Mouse (Mus musculus) stomach, postnatal 0 days (tissue): ENCODE results near the gene Rgs12. TPM values are rescaled to one million over a fixed set of nuclear protein-coding genes. Genes with fewer than 3 reads are reported as not detected.

ENCODE experiments used
- ATAC-seq: fragments of 200-750 bp; cut with Nextera tagmentation; 2 replicates; pipeline ENCODE4 v1.8.0; 2017; ENCODE audit not compliant: low FRiP score, low TSS enrichment
- DNase-seq: peaks from one replicate; pipeline ENCODE4 v3.0.0-alpha.2; 2016; ENCODE audit warnings: low spot score
- H3K27ac ChIP-seq: fragments of 300-500 bp; sonication (generic); replicated peaks from 2 replicates; pipeline ENCODE4 v1.5.1; 2014; ENCODE audit warnings: mild to moderate bottlenecking, control low read depth
- H3K27me3 ChIP-seq: fragments of 300-500 bp; sonication (generic); 2 replicates; pipeline ENCODE4 v1.6.1; 2014; ENCODE audit warnings: low read length; ENCODE audit not compliant: control insufficient read depth, insufficient read depth
- H3K36me3 ChIP-seq: fragments of 300-500 bp; sonication (generic); 2 replicates; pipeline ENCODE4 v1.6.1; 2014; ENCODE audit warnings: low read length, mixed read lengths; ENCODE audit not compliant: control insufficient read depth, insufficient read depth
- H3K4me1 ChIP-seq: fragments of 300-500 bp; sonication (generic); replicated peaks from 2 replicates; pipeline ENCODE4 v1.6.1; 2014; ENCODE audit warnings: antibody characterized with exemption; ENCODE audit not compliant: control insufficient read depth, insufficient read depth
- H3K4me2 ChIP-seq: fragments of 300-500 bp; sonication (generic); replicated peaks from 2 replicates; pipeline ENCODE4 v1.6.1; 2014; ENCODE audit warnings: low read depth, mild to moderate bottlenecking, control low read depth, moderate library complexity
- H3K4me3 ChIP-seq: fragments of 300-500 bp; sonication (generic); 2 replicates; pipeline ENCODE4 v1.5.1; 2014; ENCODE audit warnings: low read depth, low read length, control low read depth
- H3K9ac ChIP-seq: fragments of 300-500 bp; sonication (generic); 2 replicates; pipeline ENCODE4 v1.6.1; 2014; ENCODE audit warnings: mild to moderate bottlenecking, low read length, control low read depth, mixed read lengths
- H3K9me3 ChIP-seq: fragments of 300-500 bp; sonication (generic); 2 replicates; pipeline ENCODE4 v1.6.1; 2016; ENCODE audit warnings: low read length; ENCODE audit not compliant: control insufficient read depth
- CTCF ChIP-seq: IDR thresholded peaks from 2 replicates; pipeline ENCODE4 v1.5.1; 2016; ENCODE audit warnings: antibody characterized with exemption, low read depth, mild to moderate bottlenecking, moderate library complexity
- EP300 ChIP-seq: optimal IDR thresholded peaks from 2 replicates; pipeline ENCODE3; 2016; ENCODE audit warnings: antibody characterized with exemption
- WGBS: fragments of 180-500 bp; shearing (Covaris S2); extraction: QIAGEN DNeasy Blood & Tissue Kit; methylation state at CpG from one replicate; pipeline ENCODE4 v1.1.7; 2014; 5-methylcytosine and 5-hydroxymethylcytosine counted together
- polyA plus RNA-seq: library from polyadenylated mRNA; unstranded; fragments of >200 nt; fragmentation: Nextera tagmentation; extraction: Ambion mirVana; gene quantifications from 2 replicates; pipeline ENCODE4 v1.2.1, GENCODE M21; 2015

The Rgs12 gene
- polyA plus RNA-seq, 1 experiment from 2014 or later = 12.7 TPM

- H3K36me3 ChIP-seq = no peaks in the 10 kb centered on the region
- H3K9ac ChIP-seq = no peak overlapping the region
- WGBS = 42% methylated on average over 12 of the region's 12 CpGs
- DNase-seq = no peak
- no peaks in the 10 kb centered on the region for H3K9me3 ChIP-seq
- no peaks in the 10 kb centered on the region; the same call in 1 of the 2 replicates for H3K4me1 ChIP-seq
- no peak overlapping the region for H3K27ac ChIP-seq
- H3K4me2 ChIP-seq = no peak overlapping the region
- H3K27me3 ChIP-seq = no peaks in the 10 kb centered on the region
- no peak for TF ChIP-seq CTCF
- TF ChIP-seq EP300 = no peak
- H3K4me3 ChIP-seq = no peak overlapping the region
- no peak for ATAC-seq
These were observed 40.1 kb downstream of the Rgs12 start for GRCm38 (mm10) chr5:34989321-34989772.

- peak; percentile 52 for DNase-seq
- Histone ChIP-seq H3K27ac (peak overlapping the region; percentile 74), H3K36me3 (no peaks in the 10 kb centered on the region), H3K4me1 (no peaks in the 10 kb centered on the region), H3K27me3 (no peaks in the 10 kb centered on the region), H3K9me3 (no peaks in the 10 kb centered on the region), H3K9ac (no peak overlapping the region), H3K4me3 (no peak overlapping the region), H3K4me2 (no peak overlapping the region)
- TF ChIP-seq CTCF (no peak), EP300 (no peak)
- peak; percentile 82 for ATAC-seq
- WGBS = 52% methylated on average over 3 of the region's 3 CpGs
These were observed 49.5 kb downstream of the Rgs12 start for GRCm38 (mm10) chr5:34998754-34999153.

- Histone ChIP-seq H3K4me3 (no peak overlapping the region), H3K27me3 (no peaks in the 10 kb centered on the region), H3K9ac (0 out of 2 replicates have a peak overlapping the region, but pooled peaks have one; percentile 8), H3K4me2 (0 out of 2 replicates have a peak overlapping the region, but pooled peaks have one; percentile 25), H3K9me3 (no peaks in the 10 kb centered on the region), H3K36me3 (no peaks in the 10 kb centered on the region), H3K27ac (peak overlapping the region; percentile 74), H3K4me1 (no peaks in the 10 kb centered on the region)
- DNase-seq (no peak), ATAC-seq (no peak)
- TF ChIP-seq CTCF (no peak), EP300 (no peak)
- WGBS = 70% methylated on average over 6 of the region's 6 CpGs
These were observed 50.0 kb downstream of the Rgs12 start for GRCm38 (mm10) chr5:34999281-34999680.

- Histone ChIP-seq H3K4me1 (no peaks in the 10 kb centered on the region), H3K36me3 (no peaks in the 10 kb centered on the region), H3K27me3 (no peaks in the 10 kb centered on the region), H3K4me2 (no peak overlapping the region), H3K9ac (no peak overlapping the region), H3K4me3 (no peak overlapping the region), H3K27ac (peak overlapping the region; percentile 75), H3K9me3 (no peaks in the 10 kb centered on the region)
- TF ChIP-seq EP300 (no peak), CTCF (no peak)
- ATAC-seq (no peak), DNase-seq (no peak)
These were observed 51.1 kb downstream of the Rgs12 start for GRCm38 (mm10) chr5:35000323-35000722.

- Histone ChIP-seq H3K27ac (peak overlapping the region; percentile 35; the same call in 1 of the 2 replicates), H3K4me2 (peak overlapping the region; percentile 8; the same call in 1 of the 2 replicates), H3K36me3 (no peaks in the 10 kb centered on the region), H3K27me3 (no peaks in the 10 kb centered on the region), H3K4me1 (no peaks in the 10 kb centered on the region), H3K9ac (no peak overlapping the region), H3K9me3 (no peaks in the 10 kb centered on the region), H3K4me3 (no peak overlapping the region)
- TF ChIP-seq EP300 (no peak), CTCF (no peak)
- WGBS = 65% methylated on average over 3 of the region's 3 CpGs
- DNase-seq (no peak), ATAC-seq (no peak)
These were observed 51.9 kb downstream of the Rgs12 start for GRCm38 (mm10) chr5:35001144-35001543.

GRCm38 (mm10) chr5:35003611-35004162, 54.4 kb downstream of the Rgs12 start:
- H3K27ac ChIP-seq = 0 out of 2 replicates have a peak overlapping the region, but pooled peaks have one; percentile 8
- H3K4me3 ChIP-seq = no peak overlapping the region
- no peak overlapping the region for H3K4me2 ChIP-seq
- ATAC-seq (no peak), DNase-seq (no peak)
- no peaks in the 10 kb centered on the region for H3K9me3 ChIP-seq
- H3K9ac ChIP-seq = no peak overlapping the region
- no peaks in the 10 kb centered on the region for H3K36me3 ChIP-seq
- no peaks in the 10 kb centered on the region for H3K27me3 ChIP-seq
- WGBS = 68% methylated on average over 7 of the region's 7 CpGs
- no peaks in the 10 kb centered on the region for H3K4me1 ChIP-seq
- TF ChIP-seq EP300 (no peak), CTCF (no peak)
